Mouse (Mus musculus): ENCODE measurements around the gene Fxyd3.

DNA sequence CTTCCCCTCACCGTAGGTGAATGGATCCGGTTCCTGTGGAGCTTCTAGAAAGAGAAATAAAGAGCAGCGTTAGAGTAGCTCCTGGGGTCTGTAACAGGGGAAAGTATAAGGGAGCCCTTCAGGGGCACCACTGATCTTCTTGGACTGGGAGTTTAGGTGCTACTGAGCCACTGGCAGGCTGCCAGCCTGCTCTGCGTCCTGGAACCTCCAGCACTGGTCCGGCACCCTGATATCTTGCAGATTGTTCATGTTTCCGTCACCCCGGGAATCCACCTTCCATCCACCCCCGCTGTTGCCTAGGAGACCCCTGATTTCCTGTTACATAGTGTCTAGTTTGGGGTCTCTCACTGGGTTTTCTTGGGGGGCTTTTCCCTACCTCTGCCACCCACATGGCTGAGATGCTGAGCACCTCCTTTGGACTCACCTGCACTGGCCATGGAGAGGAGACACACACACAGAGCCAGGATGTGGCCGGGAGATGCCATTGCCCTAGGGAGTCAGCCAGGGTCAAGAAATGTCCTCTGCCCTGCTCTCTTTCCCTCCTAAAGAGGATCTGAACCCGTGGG, 22.5 kb downstream of the Fxyd3 start:
- TF ChIP-seq CTCF (IDR thresholded peaks at IDR 0.05; ENCODE audit: borderline replicate concordance, control insufficient read depth, extremely low read depth, insufficient read depth, low read length, poor library complexity) (no peak), POLR2A (IDR thresholded peaks at IDR 0.05; ENCODE audit: control insufficient read depth, extremely low read depth, insufficient read depth, low read length, poor library complexity) (no peak)

All from thymus, adult 2 months (tissue).